Mouse (Mus musculus) neural tube, embryonic 14.5 days (tissue): ENCODE data around the gene Emc9. TPM values are rescaled to one million over a fixed set of nuclear protein-coding genes. Genes with fewer than 3 reads are reported as not detected.

Experiments used
- ATAC-seq: fragments of 200-750 bp; cut with Nextera tagmentation; 2 replicates; pipeline ENCODE4 v1.8.0; 2017; ENCODE audit warnings: low read depth, mild to moderate bottlenecking, moderate TSS enrichment, moderate library complexity
- H3K27ac ChIP-seq: fragments of 300-500 bp; sonication (generic); 2 replicates; pipeline ENCODE4 v1.5.1; 2014; ENCODE audit warnings: low read depth, mild to moderate bottlenecking, control low read depth, low read length, moderate library complexity, mixed read lengths
- H3K27me3 ChIP-seq: fragments of 300-500 bp; sonication (generic); 2 replicates; pipeline ENCODE4 v1.6.1; 2014; ENCODE audit warnings: low read length; ENCODE audit not compliant: control insufficient read depth, insufficient read depth
- H3K36me3 ChIP-seq: fragments of 300-500 bp; sonication (generic); 2 replicates; pipeline ENCODE4 v1.6.1; 2014; ENCODE audit warnings: low read length, mixed read lengths; ENCODE audit not compliant: control insufficient read depth, insufficient read depth
- H3K4me1 ChIP-seq: fragments of 300-500 bp; sonication (generic); 2 replicates; pipeline ENCODE4 v1.6.1; 2014; ENCODE audit warnings: low read length; ENCODE audit not compliant: control insufficient read depth, insufficient read depth
- H3K4me2 ChIP-seq: fragments of 300-500 bp; sonication (generic); 2 replicates; pipeline ENCODE4 v1.6.1; 2014; ENCODE audit warnings: mild to moderate bottlenecking, low read depth, low read length, control low read depth
- H3K4me3 ChIP-seq: fragments of 300-500 bp; sonication (generic); 2 replicates; pipeline ENCODE4 v1.5.1; 2014; ENCODE audit warnings: low read depth, low read length, control low read depth, mixed read lengths
- H3K9ac ChIP-seq: fragments of 300-500 bp; sonication (generic); replicated peaks from 2 replicates; pipeline ENCODE4 v1.6.1; 2014; ENCODE audit warnings: low read depth, mild to moderate bottlenecking, control low read depth, low read length, mixed read lengths
- H3K9me3 ChIP-seq: fragments of 300-500 bp; sonication (generic); 2 replicates; pipeline ENCODE4 v1.6.1; 2016; ENCODE audit warnings: low read length; ENCODE audit not compliant: control insufficient read depth
- WGBS: fragments of 180-500 bp; shearing (Covaris S2); extraction: QIAGEN DNeasy Blood & Tissue Kit; methylation state at CpG from one replicate; pipeline ENCODE4 v1.1.7; 2014; 5-methylcytosine and 5-hydroxymethylcytosine counted together
- polyA plus RNA-seq: library from polyadenylated mRNA; unstranded; fragments of >200 nt; fragmentation: Nextera tagmentation; extraction: Ambion mirVana; gene quantifications from 2 replicates; pipeline ENCODE4 v1.2.1, GENCODE M21; 2014

Gene Emc9
- polyA plus RNA-seq, 1 experiment from 2014 or later = 48.8 TPM

DNA sequence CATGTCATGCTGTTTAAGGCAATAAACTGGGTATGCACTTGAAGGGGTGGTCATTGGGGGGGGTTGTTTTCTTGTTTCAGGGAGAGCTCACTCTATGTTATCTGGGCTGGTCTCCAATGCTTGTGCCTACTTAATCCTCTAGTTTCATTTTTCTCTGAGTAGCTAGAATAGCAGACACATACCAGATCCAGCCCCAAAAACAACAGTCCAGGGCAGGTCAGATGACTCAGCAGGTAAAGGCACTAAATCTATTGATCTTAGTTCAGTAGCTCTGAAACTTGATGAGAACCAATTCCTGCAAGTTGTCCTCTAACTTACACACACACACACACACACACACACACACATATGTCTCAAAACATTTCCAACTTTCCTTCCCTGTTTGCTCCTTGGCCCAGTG lies 13.3 kb downstream of the Emc9 start:
- H3K27ac ChIP-seq = no peak overlapping the region
- ATAC-seq = no peak

GRCm38 (mm10) chr14:55570588-55570987 lies 14.5 kb downstream of the Emc9 start:
- Histone ChIP-seq H3K27ac (no peak overlapping the region), H3K36me3 (peaks cover 31% of the 10 kb centered on the region), H3K4me1 (no peaks in the 10 kb centered on the region), H3K9me3 (no peaks in the 10 kb centered on the region), H3K4me3 (no peak overlapping the region), H3K27me3 (no peaks in the 10 kb centered on the region), H3K9ac (no peak overlapping the region), H3K4me2 (no peak overlapping the region)
- WGBS = 98% methylated on average over 2 of the region's 2 CpGs
- no peak for ATAC-seq

More for the DNA sequence above, 13.3 kb downstream of the Emc9 start:
- Histone ChIP-seq H3K4me3 (no peak overlapping the region), H3K36me3 (peaks cover 22% of the 10 kb centered on the region), H3K4me2 (no peak overlapping the region), H3K4me1 (no peaks in the 10 kb centered on the region), H3K9ac (no peak overlapping the region), H3K9me3 (no peaks in the 10 kb centered on the region), H3K27me3 (no peaks in the 10 kb centered on the region)

DNA sequence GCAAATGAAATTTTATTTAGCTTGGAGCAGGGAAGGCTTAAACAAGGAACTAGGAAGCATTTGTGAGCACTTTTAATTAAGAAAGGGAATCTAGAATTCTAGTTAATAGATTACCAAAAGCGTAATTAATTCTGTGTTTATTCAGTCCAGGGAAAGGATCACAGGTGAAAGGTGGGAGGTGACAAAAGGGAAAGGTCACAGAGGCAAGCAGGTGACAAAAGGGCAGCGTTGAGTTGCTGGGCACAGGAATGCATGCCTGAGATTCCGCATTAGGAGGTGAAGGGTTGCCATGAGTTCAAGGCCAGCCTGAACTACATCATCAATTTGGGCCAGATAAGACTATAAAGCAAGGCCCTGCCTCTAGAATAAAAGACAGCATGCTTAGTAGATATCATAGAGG lies 17.6 kb downstream of the Emc9 start:
- no peak overlapping the region for H3K4me2 ChIP-seq
- H3K9ac ChIP-seq = no peak overlapping the region
- H3K4me1 ChIP-seq = no peaks in the 10 kb centered on the region
- ATAC-seq = no peak
- H3K27ac ChIP-seq = no peak overlapping the region
- H3K36me3 ChIP-seq = peaks cover 49% of the 10 kb centered on the region
- H3K4me3 ChIP-seq = no peak overlapping the region
- H3K9me3 ChIP-seq = no peaks in the 10 kb centered on the region
- H3K27me3 ChIP-seq = no peaks in the 10 kb centered on the region
- 93% methylated on average over 3 of the region's 3 CpGs for whole genome bisulfite sequencing

GRCm38 (mm10) chr14:55565748-55566147 lies 19.4 kb downstream of the Emc9 start:
- Histone ChIP-seq H3K27ac (no peak overlapping the region), H3K4me3 (no peak overlapping the region), H3K9ac (no peak overlapping the region), H3K4me2 (no peak overlapping the region), H3K36me3 (peaks cover 49% of the 10 kb centered on the region), H3K4me1 (peaks cover 12% of the 10 kb centered on the region), H3K27me3 (no peaks in the 10 kb centered on the region), H3K9me3 (no peaks in the 10 kb centered on the region)
- 87% methylated on average over 3 of the region's 3 CpGs for WGBS
- ATAC-seq = no peak

DNA sequence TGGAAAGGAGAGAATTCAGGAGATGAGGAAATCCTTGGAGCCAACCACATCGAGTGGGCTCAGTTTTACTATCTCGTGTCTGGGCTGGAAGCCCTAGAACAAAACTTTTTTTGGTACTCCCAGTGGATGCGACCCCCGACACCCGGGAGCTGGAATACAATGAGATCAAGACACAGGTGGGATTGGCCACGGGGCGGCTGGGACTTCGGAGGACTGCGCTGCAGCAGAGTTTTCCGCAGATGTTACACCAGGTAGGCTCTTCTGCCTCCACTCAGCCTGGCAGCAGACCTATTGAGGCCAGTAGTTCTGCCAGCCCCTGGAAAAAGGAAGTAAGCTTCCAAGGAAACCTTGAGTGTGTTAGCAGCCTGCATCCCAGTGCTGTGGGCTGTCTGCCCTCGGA lies 21.9 kb downstream of the Emc9 start:
- WGBS = 88% methylated on average over 11 of the region's 11 CpGs
- H3K4me3 ChIP-seq = no peak overlapping the region
- no peak overlapping the region for H3K9ac ChIP-seq
- H3K27me3 ChIP-seq = no peaks in the 10 kb centered on the region
- peaks cover 39% of the 10 kb centered on the region for H3K36me3 ChIP-seq
- no peak for ATAC-seq
- no peak overlapping the region for H3K4me2 ChIP-seq
- peaks cover 16% of the 10 kb centered on the region for H3K4me1 ChIP-seq
- no peak overlapping the region for H3K27ac ChIP-seq
- no peaks in the 10 kb centered on the region for H3K9me3 ChIP-seq

- no peak overlapping the region for H3K27ac ChIP-seq
- no peak overlapping the region for H3K9ac ChIP-seq
- H3K4me3 ChIP-seq = peak overlapping the region; percentile 64; the same call in 1 of the 2 replicates
- peaks cover 29% of the 10 kb centered on the region for H3K36me3 ChIP-seq
- ATAC-seq = no peak
- no peak overlapping the region for H3K4me2 ChIP-seq
- WGBS = 88% methylated on average over 10 of the region's 10 CpGs
- H3K27me3 ChIP-seq = no peaks in the 10 kb centered on the region
- H3K9me3 ChIP-seq = no peaks in the 10 kb centered on the region
- peaks cover 16% of the 10 kb centered on the region for H3K4me1 ChIP-seq
Measured at GRCm38 (mm10) chr14:55561860-55562259, 23.2 kb downstream of the Emc9 start.

DNA sequence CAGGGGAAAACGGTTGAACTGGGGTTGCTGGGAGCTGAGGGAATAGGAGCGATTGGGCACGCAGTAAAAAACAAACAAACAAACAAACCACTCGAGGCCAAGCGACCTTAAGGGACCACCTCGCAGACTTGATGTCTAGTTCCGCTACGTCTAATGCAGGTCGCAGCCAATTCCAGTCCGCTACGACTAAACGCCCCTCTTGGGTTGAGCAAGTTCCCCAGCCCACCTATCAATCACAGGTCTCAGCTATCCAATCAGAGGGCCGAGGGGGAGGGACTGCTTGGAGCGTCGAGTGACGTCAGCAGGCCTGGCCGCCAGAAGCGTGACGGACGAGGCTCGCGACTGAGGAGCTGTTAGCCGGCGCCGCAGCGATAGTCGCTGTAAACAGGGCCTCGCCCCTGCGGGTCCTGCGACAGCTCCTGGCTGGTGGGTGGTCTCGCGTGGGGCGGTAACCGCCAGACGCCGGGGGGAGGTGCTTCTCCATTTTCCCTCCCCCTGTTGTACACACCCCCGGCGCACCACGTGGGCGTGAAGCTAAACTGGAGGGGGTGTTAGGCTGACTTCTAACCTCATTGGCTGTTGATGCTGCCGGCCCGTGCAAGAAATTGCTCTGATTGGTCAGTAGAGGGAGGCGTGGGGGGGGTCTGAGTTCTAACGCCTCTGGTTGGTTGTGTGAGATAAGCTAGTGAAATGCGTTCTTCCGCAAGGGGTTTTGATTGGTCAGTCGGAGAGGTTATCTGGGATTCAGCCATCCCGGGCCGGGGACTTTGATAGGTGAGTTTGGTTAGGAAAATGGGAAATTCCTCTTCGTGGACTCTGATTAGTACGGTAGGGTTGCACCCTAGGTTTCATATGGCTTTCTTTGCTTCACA lies 24.7 kb downstream of the Emc9 start, which contains the start of gene A730061H03Rik:
Gene A730061H03Rik (minus strand): TSS at position 205 of the 872 bp plus-strand sequence.
- peak within 1 kb of the TSS; percentile 64 for H3K4me3 ChIP-seq
- H3K36me3 ChIP-seq = peaks cover 17% of the 10 kb centered on the region
- H3K4me2 ChIP-seq = peak within 1 kb of the TSS; percentile 68
- peak; percentile 96 for ATAC-seq
- peaks cover 16% of the 10 kb centered on the region for H3K4me1 ChIP-seq
- no peaks in the 10 kb centered on the region for H3K27me3 ChIP-seq
- under 1% methylated on average over 51 of the region's 51 CpGs for WGBS
- H3K9me3 ChIP-seq = no peaks in the 10 kb centered on the region
- peak within 1 kb of the TSS; percentile 99 for H3K27ac ChIP-seq
- H3K9ac ChIP-seq = peak within 1 kb of the TSS; percentile 67

DNA sequence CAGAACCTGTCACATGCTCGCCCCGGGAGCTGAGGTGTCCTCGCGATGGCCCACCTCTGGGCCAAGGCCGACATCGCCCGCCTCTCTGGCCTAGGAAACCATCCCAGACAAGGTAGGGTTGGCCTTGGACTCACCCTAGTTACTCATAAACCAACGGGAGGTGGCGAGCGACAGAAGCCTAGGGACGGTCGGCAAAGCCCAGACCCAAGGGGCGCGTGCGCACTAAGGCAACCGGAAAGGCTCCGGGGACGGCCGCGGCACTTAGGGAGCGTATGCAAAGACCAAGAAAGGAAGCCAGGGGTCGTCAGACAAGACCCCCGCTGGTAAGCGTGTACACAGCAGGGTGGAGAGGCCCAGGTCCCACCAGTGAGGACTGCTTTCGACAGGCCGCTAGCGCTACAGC lies 25.3 kb downstream of the Emc9 start, which contains the start of gene Dcaf11:
Gene Dcaf11 (plus strand): TSS at position 208 of the 403 bp plus-strand sequence.
- peaks cover 15% of the 10 kb centered on the region for H3K36me3 ChIP-seq
- H3K4me3 ChIP-seq = peak within 1 kb of the TSS; percentile 64

GRCm38 (mm10) chr14:55558740-55559448 lies 26.2 kb downstream of the Emc9 start:
- Histone ChIP-seq H3K27ac (no peak overlapping the region), H3K36me3 (peaks cover 6% of the 10 kb centered on the region; the same call in 1 of the 2 replicates), H3K9me3 (no peaks in the 10 kb centered on the region), H3K9ac (no peak overlapping the region; the same call in 1 of the 2 replicates), H3K4me1 (peaks cover 16% of the 10 kb centered on the region), H3K4me2 (peak overlapping the region; percentile 64), H3K4me3 (peak overlapping the region; percentile 64), H3K27me3 (no peaks in the 10 kb centered on the region)
- WGBS = 64% methylated on average over 6 of the region's 6 CpGs
- ATAC-seq = no peak

More for the DNA sequence above, 25.3 kb downstream of the Emc9 start, which contains the start of gene Dcaf11:
- Histone ChIP-seq H3K9me3 (no peaks in the 10 kb centered on the region), H3K4me1 (peaks cover 16% of the 10 kb centered on the region), H3K9ac (peak within 1 kb of the TSS; percentile 67), H3K27ac (peak within 1 kb of the TSS; percentile 99), H3K4me2 (peak within 1 kb of the TSS; percentile 68), H3K27me3 (no peaks in the 10 kb centered on the region)
- under 1% methylated on average over 27 of the region's 27 CpGs for WGBS
- peak; percentile 78 for ATAC-seq
